Mouse (Mus musculus) spleen, embryonic (tissue): Measurements from ENCODE around the gene B4gat1.
"Not testable (repeated sequence)": the region's sequence is repeated elsewhere in the genome, so short reads cannot be mapped to it uniquely, and the experiment has no call there.

Source experiments
- CTCF ChIA-PET: fragments of 350-600 bp; sonication (Branson Sonifier 250); formaldehyde crosslinking; loops from one replicate; lab custom pipeline; 2022; lab: Charles Lee

B4gat1 gene

DNA sequence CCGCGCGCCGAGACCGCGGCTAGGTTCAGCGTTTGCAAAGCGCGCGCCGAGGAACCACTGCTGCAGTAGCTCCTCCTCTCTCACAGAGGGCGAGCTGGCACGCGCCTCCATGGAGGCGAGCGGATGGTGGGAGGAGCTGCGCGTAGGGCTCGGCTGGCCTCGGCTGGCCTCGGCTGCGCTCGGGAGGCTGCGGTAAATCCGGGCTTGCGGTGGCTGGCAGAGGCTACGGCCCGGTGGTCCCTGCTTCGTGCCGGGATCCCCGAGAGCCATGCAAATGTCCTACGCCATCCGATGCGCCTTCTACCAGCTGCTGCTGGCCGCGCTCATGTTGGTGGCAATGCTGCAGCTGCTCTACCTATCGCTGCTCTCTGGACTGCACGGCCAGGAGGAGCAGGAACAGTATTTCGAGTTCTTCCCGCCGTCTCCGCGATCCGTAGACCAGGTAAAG lies at the start of gene B4gat1, which contains the start of gene AC124502.3:
Gene B4gat1 (plus strand): TSS at position 118 of the 448 bp plus-strand sequence.
Gene AC124502.3 (plus strand): TSS at position 183 of the 448 bp plus-strand sequence.
- CTCF ChIA-PET = interaction anchor here (0.7 kb wide), 1 partner anchor 17 kb away, joined by 5 read pairs; no protein-coding TSS in a partner anchor

DNA sequence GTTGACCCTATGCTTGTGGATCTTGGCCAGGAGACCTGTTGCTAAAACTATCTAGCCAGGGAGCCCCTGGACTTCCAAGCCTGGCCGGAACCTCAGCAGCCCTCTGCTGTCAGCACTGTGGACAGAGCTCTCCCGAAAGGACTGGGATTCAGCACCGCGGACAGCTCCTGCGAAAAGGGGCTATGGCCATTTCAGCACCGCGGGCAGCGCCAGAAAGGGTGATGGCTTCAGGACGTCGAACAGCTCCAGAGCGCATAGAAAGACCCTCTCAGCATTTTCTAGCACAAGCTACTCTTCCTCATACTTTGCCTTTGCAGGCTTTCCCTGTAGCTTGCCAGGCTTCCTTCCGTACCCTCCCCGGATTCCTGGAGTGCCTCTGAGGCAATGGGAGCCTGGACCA lies 49.6 kb upstream of the B4gat1 start:
- CTCF ChIA-PET = no interaction called here

DNA sequence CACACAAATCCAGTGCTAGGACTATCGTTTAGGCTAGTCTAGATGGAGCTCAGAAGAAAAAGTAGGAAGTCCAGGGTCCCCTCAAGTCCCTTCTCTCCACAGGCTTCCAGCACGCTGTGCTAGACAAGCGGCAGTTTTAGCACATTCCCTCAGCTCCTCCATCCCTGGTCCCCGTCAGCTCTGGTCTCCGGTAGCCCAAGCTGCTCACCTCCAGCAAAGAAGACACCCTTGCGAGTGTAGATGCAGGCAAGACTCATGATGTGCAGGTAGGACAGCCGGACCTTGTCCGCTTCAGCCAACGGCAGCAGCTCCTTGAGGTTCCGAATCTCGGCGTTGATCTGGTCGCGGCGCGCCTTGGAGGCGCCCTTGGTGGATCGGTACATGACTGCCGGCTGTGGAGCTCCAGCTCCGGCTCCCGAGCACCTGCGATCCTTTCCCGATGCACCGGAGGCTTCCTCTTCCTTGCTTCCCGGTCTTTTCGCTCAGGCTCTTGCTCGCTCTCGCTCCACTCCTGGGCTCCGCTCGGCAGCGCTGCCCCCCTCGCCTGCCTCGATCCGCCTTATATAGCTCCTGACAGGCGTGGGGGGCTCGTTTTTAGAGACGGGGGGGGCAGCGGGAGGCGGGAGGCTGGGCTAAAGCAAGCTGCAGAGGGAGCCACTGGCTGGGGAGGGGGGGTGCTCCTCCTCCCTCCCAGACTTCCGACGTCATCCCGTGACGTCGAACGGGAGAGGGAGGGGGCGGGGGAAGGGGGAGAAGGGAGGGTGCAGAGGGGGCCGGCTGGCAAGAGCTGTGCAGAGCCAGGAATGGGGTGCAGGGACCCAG lies 49.0 kb upstream of the B4gat1 start:
- CTCF ChIA-PET = no interaction called here

DNA sequence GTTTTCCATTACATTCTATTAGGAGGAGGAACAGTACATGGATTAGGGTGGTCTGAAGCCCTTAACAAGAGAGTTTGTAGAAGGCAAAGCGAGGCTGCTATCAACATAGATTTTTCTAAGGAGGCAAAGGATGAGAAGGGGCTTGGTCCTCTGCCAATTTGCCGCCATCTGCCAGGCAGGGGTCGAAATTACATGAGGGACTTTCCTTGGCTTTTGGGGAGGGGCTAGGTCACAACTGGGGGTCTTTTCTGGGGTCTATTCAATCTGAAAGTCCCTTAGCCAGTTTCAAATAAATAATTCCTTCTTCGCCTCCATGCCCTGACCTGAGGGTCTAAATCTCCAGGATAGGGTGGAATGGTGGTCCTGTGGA lies 48.4 kb upstream of the B4gat1 start, which contains the start of gene Npas4:
Gene Npas4 (minus strand): TSS at position 61 of the 370 bp plus-strand sequence.
- CTCF ChIA-PET = no interaction called here

DNA sequence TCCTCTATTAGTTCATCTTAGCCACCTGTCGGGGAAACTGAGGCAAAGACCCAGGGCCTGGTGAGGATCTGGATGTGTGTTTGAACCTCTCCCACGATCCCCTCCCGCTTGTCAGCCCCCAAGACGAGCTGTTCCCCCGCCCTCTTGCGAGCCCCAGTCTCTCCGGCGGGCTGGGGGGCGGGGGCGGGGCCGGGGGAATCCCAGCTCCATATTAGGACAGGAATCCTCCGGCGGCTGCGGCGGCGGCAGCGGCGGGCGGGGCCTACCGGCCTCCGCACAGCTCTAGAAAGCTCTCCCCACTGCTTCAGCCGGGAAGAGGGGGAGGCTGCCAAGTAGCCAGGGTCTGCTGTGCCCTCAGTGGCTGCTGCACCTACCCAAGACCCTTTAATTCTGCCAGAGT lies 47.9 kb upstream of the B4gat1 start:
- CTCF ChIA-PET = no interaction called here

DNA sequence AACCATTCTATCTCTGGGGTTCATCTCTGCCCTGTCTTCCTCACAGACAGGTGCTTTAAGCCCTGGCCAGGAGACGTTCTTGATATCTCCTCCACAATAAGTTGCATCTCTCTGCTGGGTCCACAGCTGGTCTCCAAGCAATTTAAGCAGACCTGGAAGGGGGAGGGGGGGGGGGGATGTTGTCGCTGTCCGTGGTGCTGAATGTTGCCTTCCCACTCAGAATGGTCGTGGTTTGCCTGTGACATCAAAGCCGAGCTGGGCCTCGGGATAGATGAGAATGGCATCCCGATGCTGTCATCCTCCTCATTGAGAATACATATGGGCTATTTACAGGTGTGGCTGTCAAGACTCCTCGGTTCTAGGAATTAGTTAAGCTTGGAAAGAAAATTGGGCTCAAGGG lies 46.3 kb upstream of the B4gat1 start:
- CTCF ChIA-PET = no interaction called here

DNA sequence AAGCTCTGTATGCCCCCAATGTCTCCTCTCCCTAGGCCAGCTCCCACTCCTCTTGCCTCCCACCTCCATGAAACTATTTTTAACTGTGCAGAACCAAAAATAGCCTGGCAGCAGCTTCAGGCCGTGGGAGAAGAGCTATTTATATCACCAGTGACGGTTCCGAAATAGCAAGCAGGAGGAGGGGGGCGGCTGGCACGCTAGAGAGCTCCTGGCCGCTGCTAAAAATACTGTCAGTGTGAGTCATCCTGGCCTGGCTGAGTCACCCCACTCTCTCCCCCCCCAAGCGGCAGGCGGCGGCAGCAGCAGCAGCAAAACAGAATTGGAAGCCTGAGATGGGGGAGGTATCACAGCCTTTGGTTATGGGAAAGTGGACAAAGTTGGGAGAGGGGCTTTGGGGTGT lies 45.7 kb upstream of the B4gat1 start:
- CTCF ChIA-PET = no interaction called here

DNA sequence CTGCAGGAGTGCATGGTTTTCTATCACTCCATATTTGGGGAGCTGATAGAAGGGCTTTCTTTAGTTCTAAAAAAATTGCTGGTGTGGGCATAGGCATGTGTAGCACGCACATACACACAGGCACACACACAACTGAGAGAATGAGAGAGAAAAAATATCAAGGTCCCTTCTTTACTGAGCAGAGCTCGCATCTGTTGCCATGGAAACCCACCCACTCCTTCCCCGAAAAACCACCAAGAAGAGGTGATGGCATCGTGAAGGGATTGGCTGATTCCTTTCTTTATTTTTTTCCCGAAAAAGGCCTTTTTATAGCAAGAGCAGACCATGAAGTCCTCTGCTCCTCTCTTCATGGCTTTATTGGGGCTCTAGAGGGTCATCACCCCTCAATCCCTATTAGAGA lies 44.6 kb upstream of the B4gat1 start:
- CTCF ChIA-PET = no interaction called here

DNA sequence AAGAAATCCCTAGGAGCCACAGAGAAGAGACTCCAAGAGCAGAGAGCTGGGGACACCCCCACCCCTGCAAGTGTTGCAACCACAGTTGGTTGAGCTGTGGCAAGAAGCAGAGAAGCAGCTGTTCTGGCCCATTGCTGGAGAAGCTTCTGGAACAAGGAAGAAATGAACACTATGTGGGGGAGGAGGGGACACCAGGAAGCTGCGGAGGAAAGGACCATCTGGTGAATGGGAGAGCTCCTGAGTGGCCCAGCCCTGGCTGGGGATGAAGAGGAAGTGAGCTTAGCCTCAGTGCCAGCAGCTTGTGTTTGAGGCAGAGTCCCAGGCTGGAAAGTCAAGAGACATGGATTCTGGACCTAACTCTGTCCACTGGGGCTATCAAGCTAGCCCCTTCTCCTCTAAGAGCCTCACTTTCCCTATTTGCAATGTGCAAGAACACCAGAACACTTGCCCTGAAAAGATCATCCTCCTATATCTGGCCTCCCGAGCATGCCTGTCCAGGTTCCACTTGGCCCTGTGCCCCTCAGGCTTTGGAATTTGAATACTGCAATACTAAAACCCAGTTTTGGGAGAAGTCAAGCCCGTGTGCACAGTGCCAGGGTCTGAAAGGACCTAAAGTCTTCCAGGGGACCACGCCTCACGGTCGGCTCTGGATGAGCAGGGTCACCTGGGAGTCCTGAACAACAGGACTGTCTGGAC lies 39.0 kb upstream of the B4gat1 start:
- CTCF ChIA-PET = interaction anchor here (0.6 kb wide), 1 partner anchor 11 kb away, joined by 6 read pairs; no protein-coding TSS in a partner anchor

DNA sequence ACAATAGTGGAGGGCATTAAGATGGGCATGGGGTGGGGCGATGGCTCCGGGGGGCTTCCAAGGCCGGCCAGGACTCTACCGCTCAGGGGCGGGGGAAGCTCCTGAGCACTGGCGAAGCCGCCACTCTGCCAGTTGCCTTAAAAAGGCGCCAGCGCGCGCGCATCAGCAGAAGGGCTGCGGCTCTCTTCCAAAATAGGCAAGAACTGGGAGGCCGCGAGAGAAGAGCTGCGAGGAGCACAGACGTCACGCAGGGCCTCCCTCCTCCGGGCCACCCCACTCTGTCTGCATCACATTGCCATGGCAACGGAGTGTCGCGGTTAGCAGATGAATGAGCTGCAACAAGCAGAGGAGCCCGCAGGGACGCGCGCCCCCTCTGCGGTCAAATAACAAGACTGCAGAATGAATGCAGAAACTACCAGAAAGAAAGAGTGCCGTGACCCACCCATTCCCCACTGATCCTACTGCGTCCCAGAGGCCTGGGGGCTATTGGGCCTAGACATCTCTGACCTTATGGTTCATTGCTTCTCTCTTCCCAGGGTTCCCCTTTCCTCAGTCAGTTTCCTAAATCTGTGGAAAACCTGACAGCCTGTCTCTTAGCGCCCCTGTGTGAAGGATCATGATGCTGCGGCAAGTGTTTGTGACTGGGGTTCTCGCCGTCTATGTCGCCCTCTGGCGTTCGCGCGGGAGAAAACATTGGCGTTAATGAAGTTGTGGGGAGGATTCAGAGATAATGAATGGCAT lies 36.8 kb upstream of the B4gat1 start:
- CTCF ChIA-PET = no interaction called here

DNA sequence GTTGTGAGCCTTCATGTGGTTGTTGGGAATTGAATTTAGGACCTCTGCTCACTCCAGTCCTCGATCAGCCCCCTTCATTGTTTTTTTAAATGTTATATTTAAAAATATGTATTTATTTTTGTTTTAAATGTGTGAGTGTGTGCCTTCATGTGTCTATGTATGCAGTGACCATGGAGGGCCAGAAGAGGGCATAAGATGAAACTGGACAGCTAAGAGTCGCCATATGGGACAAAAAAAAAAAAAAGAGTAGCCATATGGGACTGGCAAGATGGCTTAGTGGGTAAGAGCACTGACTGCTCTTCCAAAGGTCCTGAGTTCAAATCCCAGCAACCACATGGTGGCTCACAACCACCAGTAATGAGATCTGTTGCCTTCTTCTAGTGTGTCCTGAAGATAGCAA lies 35.0 kb upstream of the B4gat1 start:
- CTCF ChIA-PET = not testable (repeated sequence)

DNA sequence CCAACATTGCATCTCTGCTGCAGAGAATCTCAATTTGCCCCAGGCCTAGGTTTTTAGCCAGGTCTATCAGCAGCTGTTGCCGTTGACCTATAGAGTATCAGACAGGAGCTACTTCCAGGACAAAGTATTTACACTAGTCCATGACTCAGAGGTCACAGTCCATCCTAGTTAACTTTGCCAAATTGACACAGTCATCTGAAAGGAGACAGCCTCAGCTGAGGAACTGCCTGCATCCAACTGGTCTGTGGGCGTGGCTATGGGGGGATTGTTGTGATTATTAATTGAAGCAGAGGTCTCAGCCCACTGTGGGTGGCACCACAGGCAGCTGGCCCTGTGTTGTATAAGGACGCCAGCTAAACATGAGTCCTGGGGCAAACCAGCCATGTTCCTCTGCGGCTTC lies 33.7 kb upstream of the B4gat1 start:
- CTCF ChIA-PET = no interaction called here

DNA sequence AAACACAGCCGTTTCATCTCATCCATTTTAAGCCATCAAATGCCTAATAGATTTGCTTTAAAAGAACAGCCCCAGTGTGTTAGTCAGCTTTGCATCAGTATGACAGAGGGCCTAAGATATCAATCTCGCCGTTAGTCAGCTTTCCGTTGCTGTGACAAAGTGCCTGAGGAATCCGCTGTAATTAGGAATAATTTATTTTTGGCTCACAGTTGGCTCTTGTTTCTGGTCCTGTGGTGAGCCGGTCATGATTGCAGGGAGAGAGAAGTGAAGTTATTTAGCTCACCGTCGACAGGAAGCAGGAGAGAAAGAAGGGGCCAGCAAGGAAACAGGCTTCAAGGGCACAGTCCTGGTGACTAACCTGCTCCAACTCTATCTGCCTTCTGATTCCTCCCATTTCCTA lies 25.5 kb upstream of the B4gat1 start:
- CTCF ChIA-PET = no interaction called here

DNA sequence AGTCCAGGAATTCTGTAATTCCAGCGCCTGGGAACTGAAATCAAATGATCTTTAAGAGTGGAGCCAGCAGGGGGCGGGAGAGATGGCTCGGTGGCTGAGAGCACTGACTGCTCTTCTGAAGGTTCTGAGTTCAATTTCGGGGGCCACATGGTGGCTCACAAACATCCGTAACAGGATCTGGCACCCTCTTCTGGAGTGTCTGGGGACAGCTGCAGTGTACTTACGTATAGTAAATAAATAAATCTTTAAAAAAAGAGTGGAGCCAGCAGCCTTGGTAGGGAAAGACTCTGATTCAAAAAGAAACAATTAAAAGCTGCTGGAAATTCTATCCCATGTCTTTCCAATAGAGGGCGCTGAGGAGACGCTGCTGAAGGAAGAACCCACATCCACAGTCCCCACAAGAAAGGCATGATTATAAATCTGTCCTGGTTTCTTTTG lies 23.6 kb upstream of the B4gat1 start:
- CTCF ChIA-PET = no interaction called here

DNA sequence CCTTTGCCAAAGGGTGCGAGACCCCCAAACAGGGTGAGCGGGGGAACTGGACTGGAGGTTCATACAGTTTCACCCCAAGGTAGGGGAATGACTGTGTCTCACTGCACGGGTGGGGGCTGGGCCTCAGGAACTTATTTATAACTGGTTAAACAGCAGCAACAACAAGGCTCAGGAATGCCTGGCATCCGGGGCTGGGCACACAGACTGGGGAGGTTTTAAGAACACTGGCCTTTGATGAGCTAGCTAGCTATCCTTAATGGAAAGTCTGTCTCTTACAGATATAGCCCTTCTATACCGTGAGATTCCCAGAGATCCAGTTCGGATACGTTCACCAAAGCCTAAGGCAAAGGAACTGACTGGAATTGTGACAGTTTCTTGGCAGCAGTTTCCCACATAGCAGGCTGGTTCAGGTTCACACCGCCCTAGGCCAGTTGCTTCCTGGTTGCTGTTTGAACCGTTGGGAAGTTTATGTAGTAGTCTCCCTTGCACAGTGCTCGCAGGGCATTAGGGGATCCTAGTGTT lies 22.3 kb upstream of the B4gat1 start:
- CTCF ChIA-PET = no interaction called here

DNA sequence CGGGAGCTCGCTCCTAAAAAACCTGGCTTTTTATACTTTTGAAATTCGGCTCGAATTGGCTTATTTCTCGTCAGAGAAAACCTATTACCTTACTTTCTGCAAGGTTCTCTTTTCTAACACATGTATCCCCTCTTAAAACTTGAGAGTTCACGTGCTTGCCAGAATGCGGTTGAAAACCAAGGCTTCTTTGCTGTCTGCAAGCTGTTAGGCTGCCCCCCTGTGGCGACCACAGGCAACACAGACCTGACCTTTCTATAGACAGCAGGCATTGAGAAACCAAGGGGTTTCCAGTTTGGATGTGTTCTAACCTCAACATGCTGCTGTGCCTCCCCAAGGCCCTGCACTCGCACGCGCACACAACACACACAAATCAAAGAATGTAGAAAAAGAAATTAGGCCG lies 21.8 kb upstream of the B4gat1 start:
- CTCF ChIA-PET = interaction anchor here (1.1 kb wide), 1 partner anchor 62 kb away, joined by 4 read pairs; no protein-coding TSS in a partner anchor

DNA sequence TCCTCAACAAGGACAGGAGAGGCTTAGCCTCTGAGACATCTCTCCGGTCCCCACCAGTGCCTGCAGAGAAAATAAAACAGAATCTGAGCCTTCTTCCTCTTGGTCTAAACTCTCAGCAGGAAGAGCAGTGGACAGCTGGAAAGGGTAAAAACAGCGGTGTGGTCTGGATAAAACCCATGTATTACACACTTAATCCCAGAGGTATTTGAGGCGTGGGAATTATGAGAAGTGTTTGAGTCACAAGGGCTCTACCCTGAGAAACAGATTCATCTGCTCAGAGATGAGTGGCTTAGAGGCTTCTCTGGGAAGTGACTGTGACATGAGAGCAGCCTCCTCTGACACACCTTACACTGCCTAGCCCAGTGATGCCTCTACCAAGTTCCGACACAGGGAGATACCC lies 21.0 kb upstream of the B4gat1 start:
- CTCF ChIA-PET = interaction anchor here (1.1 kb wide), 1 partner anchor 61 kb away, joined by 4 read pairs; no protein-coding TSS in a partner anchor

DNA sequence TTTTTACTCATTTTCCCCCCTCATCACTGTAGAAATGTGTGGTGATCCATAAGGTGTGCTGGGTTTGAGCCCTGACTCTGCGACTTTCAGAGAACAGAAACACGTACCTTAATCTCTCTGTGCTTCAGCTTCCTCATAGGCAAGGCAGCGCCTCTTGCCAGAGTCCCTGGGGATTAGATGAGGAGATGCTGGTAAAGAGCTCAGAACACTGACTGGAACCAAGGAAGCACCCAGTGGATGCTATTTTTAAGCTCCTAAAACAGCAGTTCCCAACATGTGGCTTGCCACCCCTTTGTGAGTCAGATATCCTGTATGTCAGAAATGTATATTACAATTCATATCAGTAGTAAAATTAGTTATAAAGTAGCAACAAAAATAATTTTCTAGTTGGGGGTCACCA lies 20.4 kb upstream of the B4gat1 start:
- CTCF ChIA-PET = interaction anchor here (1.1 kb wide), 1 partner anchor 61 kb away, joined by 4 read pairs; no protein-coding TSS in a partner anchor

DNA sequence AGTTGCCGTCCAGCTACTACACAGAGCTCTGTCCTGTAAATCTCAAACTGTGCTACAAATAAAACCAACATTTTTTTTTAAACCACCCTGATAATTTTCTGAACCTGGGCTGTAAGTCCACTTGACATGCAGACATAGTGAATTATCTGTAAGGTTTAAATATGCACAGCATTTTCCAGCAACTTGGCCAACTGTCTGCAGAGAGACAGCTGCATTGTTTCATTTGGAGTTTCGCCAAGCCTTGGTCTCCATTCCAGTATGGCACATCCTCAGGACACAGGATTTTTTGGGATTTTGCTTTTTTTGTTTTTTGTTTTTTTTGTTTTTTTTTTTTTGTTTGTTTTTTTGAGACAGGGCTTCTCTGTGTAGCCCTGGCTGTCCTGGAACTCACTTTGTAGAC lies 17.2 kb upstream of the B4gat1 start:
- CTCF ChIA-PET = interaction anchor here (0.5 to 0.6 kb wide), 2 partner anchors 17 to 345 kb away, joined by 3 to 5 read pairs; partner anchors contain the start of genes AC124502.3 and B4gat1

DNA sequence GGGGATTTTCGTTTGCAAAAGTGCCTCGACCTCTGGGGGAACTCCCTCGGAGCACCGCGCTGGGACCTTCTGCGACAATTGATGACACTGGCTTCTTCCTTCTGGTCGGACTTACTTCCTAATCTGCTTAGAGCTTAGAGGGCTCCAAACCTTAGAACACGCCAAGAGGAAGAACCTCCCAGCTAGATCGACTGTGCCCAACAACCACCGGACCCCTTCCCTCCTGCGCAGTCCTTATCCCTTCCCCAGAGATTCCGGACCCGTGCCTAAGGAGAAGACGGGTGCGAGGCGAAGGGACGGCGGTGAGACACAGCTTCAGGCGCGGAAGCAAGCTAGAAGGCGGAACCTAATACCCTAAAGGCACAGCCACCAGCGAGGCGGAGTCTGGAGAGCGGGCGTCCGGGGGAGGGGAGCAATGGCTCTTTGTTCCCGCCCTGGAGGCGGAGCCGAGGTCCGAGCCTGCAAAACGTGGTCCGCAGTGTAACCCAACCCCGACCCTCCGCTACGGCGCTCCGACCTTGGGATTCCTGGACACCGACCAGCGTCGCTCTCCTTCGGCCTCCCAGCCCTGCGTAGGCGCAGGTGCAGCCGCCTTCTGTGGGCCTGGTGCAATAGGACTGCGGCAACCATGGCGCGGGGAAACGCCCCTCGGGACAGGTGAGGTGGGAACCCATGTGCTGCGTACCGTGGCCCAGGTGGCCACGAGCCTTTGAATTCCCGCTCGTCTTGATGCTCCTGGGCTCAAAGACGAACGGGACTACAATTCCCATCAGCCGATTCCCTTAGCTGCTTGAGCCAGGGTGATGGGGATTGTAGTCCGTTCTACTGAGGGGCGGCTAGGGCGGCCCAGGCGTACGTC lies 14.8 kb upstream of the B4gat1 start, which contains the start of gene Slc29a2:
Gene Slc29a2 (plus strand): TSS at position 240 of the 859 bp plus-strand sequence.
- CTCF ChIA-PET = no interaction called here
